Mouse (Mus musculus): Measurements from ENCODE around the gene Rbfox2.

DNA sequence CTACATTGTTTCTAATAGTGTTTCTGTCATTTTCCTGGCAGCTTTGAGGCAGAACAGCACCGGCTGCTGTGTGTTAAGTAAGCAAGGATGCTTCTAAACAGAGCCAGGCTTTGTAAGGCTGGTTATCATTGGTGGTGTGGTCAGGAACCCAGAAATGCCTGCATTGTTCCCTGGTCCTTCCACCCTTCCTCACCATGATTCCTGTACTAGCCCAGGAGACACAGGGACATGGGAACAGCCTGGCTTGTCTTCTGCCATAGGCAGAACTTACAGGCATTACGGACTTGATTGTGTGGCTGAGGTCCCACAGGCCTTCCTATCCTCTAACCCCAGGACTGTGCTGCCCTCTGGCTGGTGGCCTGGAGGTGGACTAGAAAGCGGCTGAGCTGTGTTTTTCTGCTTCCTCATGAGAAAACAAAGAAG lies 238.4 kb downstream of the Rbfox2 start:
- TF ChIP-seq EP300 (IDR thresholded peaks at IDR 0.05; ENCODE audit: low read length) (no peak), CTCF (conservative IDR thresholded peaks at IDR 0.05 in 1 of 2, IDR thresholded peaks at IDR 0.05 in 1 of 2; ENCODE audit: low read depth in 2 of 2, low read length in 2 of 2) (no peak; a peak in 1 of 4 replicates)
